8 mouse cellular contexts compared by ENCODE assay signal in the genomic region with DNA sequence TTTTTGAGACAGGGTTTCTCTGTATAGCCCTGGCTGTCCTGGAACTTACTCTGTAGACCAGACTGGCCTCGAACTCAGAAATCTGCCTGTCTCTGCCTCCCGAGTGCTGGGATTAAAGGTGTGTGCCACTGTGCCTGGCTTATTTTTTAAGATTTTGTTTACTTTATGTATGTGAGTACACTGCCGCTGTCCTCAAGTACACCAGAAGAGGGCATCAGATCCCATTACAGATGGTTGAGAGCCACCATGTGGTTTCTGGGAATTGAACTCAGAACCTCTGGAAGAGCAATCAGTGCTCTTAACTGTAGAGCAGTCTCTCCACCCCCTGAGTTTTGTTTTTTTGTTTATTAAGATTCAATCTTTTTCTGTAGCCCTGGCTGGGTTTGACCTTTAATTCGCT. TPM values are rescaled to one million over a fixed set of nuclear protein-coding genes. Genes with fewer than 3 reads are reported as not detected.
DNase-seq lines count a peak whose midpoint lies in the region; ATAC-seq and TF ChIP-seq lines count a peak whose summit lies in the region.
"Not testable (repeated sequence)": the region's sequence is repeated elsewhere in the genome, so short reads cannot be mapped to it uniquely, and the experiment has no call there.

No protein-coding gene starts in this region.

- not testable (repeated sequence) for H3K27me3 ChIP-seq in E14TG2a.4 (ENCODE audit: insufficient read depth, low read length); kidney, postnatal 0 days (ENCODE audit: insufficient read depth, low read length); lung, embryonic 14.5 days (ENCODE audit: insufficient read depth, low read length)

- H3K4me3 ChIP-seq in E14TG2a.4 (replicated peaks; ENCODE audit: low read length); kidney, postnatal 0 days (replicated peaks; ENCODE audit: low read depth, low read length); lung, embryonic 14.5 days (ENCODE audit: low read depth, low read length): not testable (repeated sequence)

- WGBS in kidney, postnatal 0 days, result 91% methylated on average over 4 of the region's 4 CpGs
- 89% methylated on average over 4 of the region's 4 CpGs for WGBS in lung, embryonic 14.5 days

- H3K36me3 ChIP-seq in E14TG2a.4 (ENCODE audit: insufficient read depth, low read length); kidney, postnatal 0 days (ENCODE audit: insufficient read depth, low read length); lung, embryonic 14.5 days (ENCODE audit: insufficient read depth): not testable (repeated sequence)

- H3K9ac ChIP-seq in kidney, postnatal 0 days (ENCODE audit: low read depth, low read length); lung, embryonic 14.5 days: not testable (repeated sequence)

- not testable (repeated sequence) for H3K4me2 ChIP-seq in kidney, postnatal 0 days (ENCODE audit: low read length); lung, embryonic 14.5 days

- peak; percentile 30 for TF ChIP-seq CTCF in E14TG2a.4 (conservative IDR thresholded peaks at IDR 0.05; ENCODE audit: low read length)
- TF ChIP-seq CTCF in kidney, postnatal 0 days (IDR thresholded peaks at IDR 0.05; ENCODE audit: low read depth), result peak; percentile 43; the same call in 1 of the 2 replicates
- TF ChIP-seq CTCF in lung, embryonic 14.5 days (IDR thresholded peaks at IDR 0.05; ENCODE audit: low read depth), result peak; percentile 11; the same call in 1 of the 2 replicates

- ATAC-seq in kidney, postnatal 0 days (replicated peaks; ENCODE audit: low FRiP score, low read depth); lung, embryonic 14.5 days (ENCODE audit: insufficient read depth): not testable (repeated sequence)

- H3K9me3 ChIP-seq in E14TG2a.4 (ENCODE audit: low read length); kidney, postnatal 0 days (replicated peaks; ENCODE audit: low read length); lung, embryonic 14.5 days (ENCODE audit: low read depth, low read length): not testable (repeated sequence)

- not testable (repeated sequence) for H3K27ac ChIP-seq in kidney, postnatal 0 days; lung, embryonic 14.5 days (ENCODE audit: low read depth)

- peak; percentile 40 for DNase-seq in 416B (ENCODE audit: low read depth)
- DNase-seq in R1 (ENCODE audit: low read depth, low spot score), result peak; percentile 73
- peak; percentile 3 for DNase-seq in heart, adult 8-10 months (ENCODE audit: low spot score)
- not testable (repeated sequence) for DNase-seq in kidney, postnatal 0 days (ENCODE audit: low spot score); lung, embryonic 14.5 days
- DNase-seq in naive thymus-derived CD4-positive, alpha-beta T cell, adult 2 months (ENCODE audit: low read depth), result peak; percentile 24
- peak; percentile 24 for DNase-seq in thymus, postnatal 25 days

- peaks cover 77% of the 10 kb centered on the region for H3K4me1 ChIP-seq in E14TG2a.4 (replicated peaks; ENCODE audit: low read depth, low read length)
- H3K4me1 ChIP-seq in kidney, postnatal 0 days (replicated peaks; ENCODE audit: insufficient read depth, low read length); lung, embryonic 14.5 days (ENCODE audit: insufficient read depth): not testable (repeated sequence)

RNA-seq across cellular contexts. Expression of a gene that starts 31.0 kb away (rescaled TPM):
- 10 to 100 TPM; 67.5 to 80.3 (median 71.4) TPM for total RNA-seq in heart, adult 8-10 months (2022)
- polyA plus RNA-seq in kidney, postnatal 0 days (2015; fragmentation: Nextera tagmentation; extraction: Ambion mirVana), result 103 and 111 TPM in 2 replicates
- polyA plus RNA-seq in lung, embryonic 14.5 days (2014; fragmentation: Nextera tagmentation; extraction: Ambion mirVana), result 65.9 and 67.4 TPM in 2 replicates

RNA-seq across cellular contexts. Expression of a gene that starts 57.5 kb away (rescaled TPM):
- total RNA-seq in heart, adult 8-10 months (2022), result 100 to 1,000 TPM; 116 to 134 (median 127) TPM
- polyA plus RNA-seq in kidney, postnatal 0 days (2015; fragmentation: Nextera tagmentation; extraction: Ambion mirVana), result 322 and 341 TPM in 2 replicates
- 241 and 258 TPM in 2 replicates for polyA plus RNA-seq in lung, embryonic 14.5 days (2014; fragmentation: Nextera tagmentation; extraction: Ambion mirVana)
